Mouse (Mus musculus): ENCODE measurements around the gene Socs7.

Socs7 gene

DNA sequence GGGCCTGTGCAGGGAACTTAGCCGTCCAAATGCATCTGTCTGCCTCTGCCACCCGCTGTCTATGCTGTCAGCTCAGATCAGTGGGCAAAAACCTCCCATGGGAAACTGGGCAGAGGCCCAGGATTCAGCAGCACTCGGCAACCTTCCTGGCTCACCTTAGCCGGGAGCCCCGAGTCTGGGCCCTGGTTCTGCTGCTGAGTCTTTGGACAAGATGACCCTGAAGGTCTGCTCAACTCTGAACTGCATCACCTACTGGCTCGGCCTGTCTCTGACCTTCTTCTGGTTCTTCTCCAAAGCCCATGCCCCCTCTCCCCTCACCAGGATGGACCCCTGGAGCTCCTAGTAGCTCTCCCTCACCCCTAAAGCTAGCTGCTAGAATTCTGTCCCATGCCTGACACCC lies 83.2 kb downstream of the Socs7 start:
- no peak for DNase-seq (ENCODE audit: low spot score)

DNA sequence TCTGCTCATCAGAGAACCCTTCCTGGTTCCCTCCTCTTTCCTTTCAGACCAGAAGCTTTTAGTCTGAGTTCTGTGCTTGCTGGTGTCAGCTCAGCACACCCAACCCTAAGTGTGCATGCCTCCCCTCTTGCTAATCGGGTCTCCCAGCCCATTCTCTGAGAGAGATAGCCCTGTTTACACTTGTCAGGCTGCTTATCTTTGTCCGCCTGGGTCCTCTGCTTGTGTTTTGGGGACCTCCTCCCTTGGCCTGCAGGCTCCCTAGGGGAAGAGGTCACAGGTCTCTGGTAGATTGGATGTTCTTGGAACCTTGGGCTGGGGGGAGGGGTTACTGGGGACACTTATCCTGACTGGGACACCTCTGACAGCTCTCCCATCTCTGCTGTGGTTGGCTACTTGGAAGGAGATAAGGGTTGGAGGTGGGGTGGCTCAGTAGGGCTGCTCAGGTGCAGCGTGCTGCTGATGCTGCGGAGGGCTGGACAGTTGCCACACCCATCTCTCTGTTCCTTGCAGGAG lies 83.7 kb downstream of the Socs7 start:
- DNase-seq (ENCODE audit: low spot score), result no peak

DNA sequence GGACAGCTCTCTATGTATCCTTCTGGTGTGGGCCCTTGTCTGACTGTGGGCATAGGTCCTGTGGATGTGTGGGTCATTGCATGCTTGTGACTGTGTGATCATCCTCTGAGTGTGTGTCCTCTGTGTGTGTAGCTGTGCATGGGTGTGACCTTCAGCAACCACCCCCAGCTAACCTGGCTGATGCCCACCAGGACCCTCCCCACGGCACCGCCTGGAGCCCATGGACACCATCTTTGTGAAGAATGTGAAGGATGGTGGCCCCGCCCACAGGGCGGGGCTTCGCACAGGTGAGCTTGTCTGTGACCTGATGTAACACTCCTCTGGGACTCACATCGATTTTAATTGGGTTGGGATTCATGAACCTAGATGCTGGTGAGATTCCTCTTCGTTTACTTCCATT lies 85.6 kb downstream of the Socs7 start:
- DNase-seq (ENCODE audit: low spot score), result no peak

Data from retina, embryonic 14.5 days (tissue).